Mouse (Mus musculus) midbrain, embryonic 15.5 days (tissue): ENCODE results near the gene Slc38a4. TPM values are rescaled to one million over a fixed set of nuclear protein-coding genes. Genes with fewer than 3 reads are reported as not detected.

Source experiments
- ATAC-seq: fragments of 200-750 bp; cut with Nextera tagmentation; replicated peaks from 2 replicates; pipeline ENCODE4 v1.8.0; 2017; ENCODE audit warnings: moderate TSS enrichment
- H3K27ac ChIP-seq: fragments of 300-500 bp; sonication (generic); 2 replicates; pipeline ENCODE4 v1.5.1; 2015; ENCODE audit warnings: mild to moderate bottlenecking, inconsistent platforms
- H3K27me3 ChIP-seq: fragments of 300-500 bp; sonication (generic); replicated peaks from 2 replicates; pipeline ENCODE4 v1.6.1; 2015; ENCODE audit warnings: inconsistent platforms
- H3K36me3 ChIP-seq: fragments of 300-500 bp; sonication (generic); replicated peaks from 2 replicates; pipeline ENCODE4 v1.6.1; 2015; ENCODE audit warnings: inconsistent platforms
- H3K4me1 ChIP-seq: fragments of 300-500 bp; sonication (generic); 2 replicates; pipeline ENCODE4 v1.6.1; 2015; ENCODE audit warnings: inconsistent platforms
- H3K4me2 ChIP-seq: fragments of 300-500 bp; sonication (generic); 2 replicates; pipeline ENCODE4 v1.6.1; 2015; ENCODE audit warnings: inconsistent platforms, mild to moderate bottlenecking, moderate library complexity
- H3K4me3 ChIP-seq: fragments of 300-500 bp; sonication (generic); 2 replicates; pipeline ENCODE4 v1.5.1; 2015; ENCODE audit warnings: mild to moderate bottlenecking, inconsistent platforms
- H3K9ac ChIP-seq: fragments of 300-500 bp; sonication (generic); 2 replicates; pipeline ENCODE4 v1.6.1; 2015; ENCODE audit warnings: mild to moderate bottlenecking, inconsistent platforms
- H3K9me3 ChIP-seq: fragments of 300-500 bp; sonication (generic); 2 replicates; pipeline ENCODE4 v1.6.1; 2016; ENCODE audit warnings: inconsistent platforms
- WGBS: fragments of 180-500 bp; shearing (Covaris S2); methylation state at CpG from one replicate; pipeline ENCODE4 v1.1.7; 2015; ENCODE audit warnings: mixed read lengths; 5-methylcytosine and 5-hydroxymethylcytosine counted together
- polyA plus RNA-seq: library from polyadenylated mRNA; unstranded; fragments of >200 nt; fragmentation: Nextera tagmentation; extraction: Ambion mirVana; gene quantifications from 2 replicates; pipeline ENCODE4 v1.2.1, GENCODE M21; 2015

Slc38a4 gene
- polyA plus RNA-seq, 1 experiment from 2014 or later, result 4.1 TPM

DNA sequence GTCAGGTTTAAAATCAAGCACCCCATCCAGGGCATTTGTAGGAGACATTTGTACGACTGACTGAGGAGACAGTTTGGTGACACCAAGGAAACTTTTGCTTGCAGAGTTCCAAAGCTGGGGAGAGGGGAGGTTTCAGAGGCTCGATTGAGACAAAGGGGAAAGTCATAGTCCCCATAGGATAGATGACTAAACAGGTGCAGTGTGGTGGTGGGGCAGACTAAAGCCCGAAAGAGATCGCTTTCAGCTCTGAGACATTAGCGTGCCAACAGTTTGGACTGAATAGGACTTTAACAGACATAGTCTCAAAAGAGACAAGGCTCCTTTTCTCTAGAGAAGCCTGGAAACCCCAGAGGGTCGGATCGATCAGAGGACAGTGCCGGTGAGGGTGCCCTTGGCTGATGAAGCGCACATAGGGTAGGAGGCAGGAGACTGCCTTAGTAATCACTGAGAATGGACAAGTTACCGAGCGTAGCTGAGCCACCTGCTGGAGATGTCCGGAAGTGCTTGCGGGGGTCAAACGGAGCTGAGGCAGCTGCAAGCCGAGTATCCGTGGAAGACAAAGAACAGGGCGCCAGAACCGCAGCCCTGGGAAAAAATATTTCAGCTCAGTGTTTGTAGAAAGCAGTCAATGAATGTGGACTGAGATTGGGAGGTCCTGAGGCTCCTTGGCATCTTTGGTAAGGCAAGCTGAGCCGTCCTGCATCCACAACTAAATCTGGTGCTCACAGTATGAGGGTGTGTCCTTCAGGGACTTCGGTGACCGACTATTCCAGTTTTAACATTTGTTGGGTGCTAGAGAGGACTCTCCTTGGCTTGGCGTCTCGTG is 102.4 kb downstream of the Slc38a4 start:
- H3K9ac ChIP-seq, result peak overlapping the region; percentile 51
- H3K4me2 ChIP-seq, result peak overlapping the region; percentile 54
- H3K36me3 ChIP-seq, result no peaks in the 10 kb centered on the region
- peak overlapping the region; percentile 37 for H3K4me3 ChIP-seq
- ATAC-seq, result peak; percentile 83
- no peaks in the 10 kb centered on the region for H3K27me3 ChIP-seq
- no peaks in the 10 kb centered on the region for H3K9me3 ChIP-seq
- WGBS, result 30% methylated on average over 23 of the region's 23 CpGs
- H3K27ac ChIP-seq, result peak overlapping the region; percentile 70
- H3K4me1 ChIP-seq, result peaks cover 8% of the 10 kb centered on the region; the same call in 1 of the 2 replicates

DNA sequence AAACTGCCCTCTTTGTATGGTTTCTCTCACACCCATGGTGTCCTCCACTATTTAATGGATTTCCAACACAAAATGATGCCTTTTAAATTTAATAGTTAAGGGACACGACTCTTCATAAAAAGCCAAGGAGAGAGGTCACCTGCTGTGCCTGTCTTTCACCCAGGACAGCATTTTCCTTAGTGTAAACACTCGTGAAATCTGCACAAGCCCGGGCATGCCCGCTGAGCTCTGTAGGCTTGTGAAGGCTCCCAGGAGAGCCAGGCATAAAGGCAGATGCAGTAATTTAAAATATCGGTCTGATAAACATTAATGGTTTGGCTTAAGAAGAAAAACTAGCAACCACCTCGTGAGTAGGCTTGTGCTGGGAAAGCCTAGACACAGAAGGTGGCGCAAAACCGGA is 103.3 kb downstream of the Slc38a4 start:
- H3K9ac ChIP-seq, result no peak overlapping the region
- WGBS, result 56% methylated on average over 8 of the region's 8 CpGs
- no peak overlapping the region for H3K4me2 ChIP-seq
- no peak overlapping the region for H3K4me3 ChIP-seq
- no peaks in the 10 kb centered on the region for H3K9me3 ChIP-seq
- no peak for ATAC-seq
- no peaks in the 10 kb centered on the region for H3K36me3 ChIP-seq
- H3K4me1 ChIP-seq, result peaks cover 8% of the 10 kb centered on the region; the same call in 1 of the 2 replicates
- H3K27me3 ChIP-seq, result no peaks in the 10 kb centered on the region
- H3K27ac ChIP-seq, result no peak overlapping the region

DNA sequence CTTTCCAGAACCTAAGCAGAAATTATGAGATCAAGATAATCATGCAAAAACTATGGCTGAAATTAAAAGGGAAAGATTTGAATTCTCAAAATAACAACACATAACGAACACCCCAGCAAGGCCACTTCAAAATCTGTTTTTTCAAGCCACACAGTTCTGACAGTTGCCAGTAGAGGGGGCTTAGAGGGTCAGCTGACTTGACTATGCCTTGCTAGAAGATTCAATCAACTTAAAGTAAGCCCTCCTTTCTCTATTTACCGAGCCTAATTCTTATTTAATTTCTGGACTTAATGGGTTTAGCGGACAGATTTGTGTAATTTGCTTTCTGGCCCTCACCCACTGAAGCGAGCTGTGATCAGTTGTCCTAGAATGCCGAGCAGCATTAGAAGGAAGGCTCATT is 104.0 kb downstream of the Slc38a4 start:
- Histone ChIP-seq H3K9ac (no peak overlapping the region), H3K4me1 (peaks cover 8% of the 10 kb centered on the region; the same call in 1 of the 2 replicates), H3K27me3 (no peaks in the 10 kb centered on the region), H3K27ac (no peak overlapping the region), H3K36me3 (no peaks in the 10 kb centered on the region), H3K4me2 (no peak overlapping the region), H3K4me3 (no peak overlapping the region), H3K9me3 (no peaks in the 10 kb centered on the region)
- WGBS, result 35% methylated on average over 5 of the region's 5 CpGs
- ATAC-seq, result no peak

DNA sequence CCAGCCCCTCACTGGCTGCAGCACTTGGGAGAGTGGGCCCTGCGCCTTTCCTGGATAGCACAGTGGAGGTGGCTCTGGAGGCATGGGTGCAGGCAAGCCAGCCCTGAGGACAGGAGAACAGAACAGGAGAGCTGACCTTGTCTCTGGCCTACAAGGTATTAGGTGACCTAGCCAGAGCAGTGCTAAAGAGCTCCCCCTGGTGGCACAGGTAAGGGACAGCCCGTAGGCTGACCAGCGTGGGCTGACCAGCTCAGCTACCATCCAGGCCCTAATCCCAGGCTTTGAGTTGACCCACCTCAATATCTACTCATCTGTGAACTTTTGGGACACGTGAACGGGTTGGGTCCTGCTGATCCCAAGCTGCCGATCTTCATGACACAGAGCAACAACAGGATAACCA is 107.3 kb downstream of the Slc38a4 start:
- 70% methylated on average over 6 of the region's 6 CpGs for WGBS
- Histone ChIP-seq H3K27ac (no peak overlapping the region), H3K4me2 (no peak overlapping the region), H3K36me3 (no peaks in the 10 kb centered on the region), H3K4me3 (no peak overlapping the region), H3K9ac (no peak overlapping the region), H3K4me1 (peaks cover 3% of the 10 kb centered on the region; the same call in 1 of the 2 replicates), H3K9me3 (no peaks in the 10 kb centered on the region), H3K27me3 (no peaks in the 10 kb centered on the region)
- ATAC-seq, result no peak

Other genes starting within 250 kb of the Slc38a4 start
- gene Pced1b, start 191.2 kb upstream of the Slc38a4 start, polyA plus RNA-seq, result 5.7 and 6.2 TPM in 2 replicates
- gene Amigo2, start 191.3 kb upstream of the Slc38a4 start, polyA plus RNA-seq, result 17.2 and 18.3 TPM in 2 replicates